Mouse (Mus musculus): ENCODE measurements around the gene Klb. TPM values are rescaled to one million over a fixed set of nuclear protein-coding genes. Genes with fewer than 3 reads are reported as not detected.

Gene Klb
- polyA plus RNA-seq, 1 experiment from 2014 or later, result 0.04 TPM

DNA sequence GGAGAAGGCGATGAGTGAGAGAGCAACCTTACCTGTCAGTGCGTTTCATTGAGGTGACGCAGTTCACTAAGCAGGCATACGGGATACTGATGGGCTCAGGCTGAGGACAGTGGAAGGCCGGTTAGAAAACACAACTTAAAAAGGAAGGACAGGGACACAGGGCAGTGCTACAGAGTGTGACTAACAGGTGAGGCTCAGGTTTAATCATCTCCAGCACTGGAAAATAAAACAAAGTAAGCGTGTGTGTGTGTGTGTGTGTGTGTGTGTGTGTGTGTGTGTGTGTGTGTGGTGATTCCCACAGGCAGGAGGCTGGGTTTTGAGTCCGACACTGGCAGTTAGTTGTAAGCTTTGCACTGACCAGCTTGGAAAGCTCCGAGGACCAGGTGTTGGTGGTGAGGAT is 74.7 kb downstream of the Klb start:
- Histone ChIP-seq H3K4me2 (no peak overlapping the region), H3K36me3 (ENCODE audit: control insufficient read depth, insufficient read depth, low read length) (peaks cover 10% of the 10 kb centered on the region), H3K9ac (ENCODE audit: low read length) (no peak overlapping the region), H3K9me3 (ENCODE audit: control insufficient read depth, low read length) (no peaks in the 10 kb centered on the region), H3K4me1 (ENCODE audit: control insufficient read depth, insufficient read depth, low read length) (no peaks in the 10 kb centered on the region), H3K4me3 (ENCODE audit: low read depth, low read length) (no peak overlapping the region), H3K27me3 (ENCODE audit: control insufficient read depth, insufficient read depth, low read length) (no peaks in the 10 kb centered on the region), H3K27ac (ENCODE audit: low read depth, low read length) (no peak overlapping the region)
- ATAC-seq (ENCODE audit: low FRiP score) (no peak), DNase-seq (ENCODE audit: low spot score, missing footprints) (no peak)
- WGBS, result 91% methylated on average over 8 of the region's 8 CpGs

DNA sequence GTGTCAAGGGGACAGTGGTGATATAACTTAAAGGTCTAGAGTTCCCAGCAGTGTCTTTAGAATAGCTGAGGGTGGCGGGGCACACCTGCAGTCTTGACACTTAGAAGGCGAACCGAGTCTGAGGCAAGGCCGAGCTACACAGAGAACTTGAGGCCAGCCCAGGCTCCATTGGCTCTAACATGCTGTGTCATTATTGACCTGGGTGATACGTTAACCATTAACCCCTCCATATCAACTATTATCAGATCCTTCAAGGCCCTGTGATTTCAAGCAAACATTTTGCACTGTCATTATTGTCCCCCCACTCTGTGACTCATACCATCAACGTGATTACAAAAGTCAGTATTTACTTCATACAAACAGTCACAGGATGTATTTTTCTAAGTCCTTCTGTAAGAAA is 76.1 kb downstream of the Klb start:
- Histone ChIP-seq H3K36me3 (ENCODE audit: control insufficient read depth, insufficient read depth, low read length) (peaks cover 6% of the 10 kb centered on the region), H3K9ac (ENCODE audit: low read length) (no peak overlapping the region), H3K9me3 (ENCODE audit: control insufficient read depth, low read length) (no peaks in the 10 kb centered on the region)

GRCm38 (mm10) chr5:65425251-65425650 is 77.1 kb downstream of the Klb start:
- no peak overlapping the region for H3K4me3 ChIP-seq (ENCODE audit: low read depth, low read length)
- H3K9me3 ChIP-seq (ENCODE audit: control insufficient read depth, low read length), result no peaks in the 10 kb centered on the region
- H3K27me3 ChIP-seq (ENCODE audit: control insufficient read depth, insufficient read depth, low read length), result no peaks in the 10 kb centered on the region
- ATAC-seq (ENCODE audit: low FRiP score) (no peak), DNase-seq (ENCODE audit: low spot score, missing footprints) (no peak)
- no peak overlapping the region for H3K9ac ChIP-seq (ENCODE audit: low read length)
- peaks cover 6% of the 10 kb centered on the region; the same call in 1 of the 2 replicates for H3K36me3 ChIP-seq (ENCODE audit: control insufficient read depth, insufficient read depth, low read length)
- H3K4me2 ChIP-seq, result no peak overlapping the region
- H3K27ac ChIP-seq (ENCODE audit: low read depth, low read length), result no peak overlapping the region
- H3K4me1 ChIP-seq (ENCODE audit: control insufficient read depth, insufficient read depth, low read length), result no peaks in the 10 kb centered on the region
- 94% methylated on average over 5 of the region's 5 CpGs for WGBS

More for the DNA sequence above, 76.1 kb downstream of the Klb start:
- Histone ChIP-seq H3K27me3 (ENCODE audit: control insufficient read depth, insufficient read depth, low read length) (no peaks in the 10 kb centered on the region), H3K4me3 (ENCODE audit: low read depth, low read length) (no peak overlapping the region), H3K27ac (ENCODE audit: low read depth, low read length) (no peak overlapping the region), H3K4me2 (no peak overlapping the region), H3K4me1 (ENCODE audit: control insufficient read depth, insufficient read depth, low read length) (no peaks in the 10 kb centered on the region)
- 94% methylated on average over 6 of the region's 6 CpGs for WGBS
- DNase-seq (ENCODE audit: low spot score, missing footprints) (no peak), ATAC-seq (ENCODE audit: low FRiP score) (no peak)

DNA sequence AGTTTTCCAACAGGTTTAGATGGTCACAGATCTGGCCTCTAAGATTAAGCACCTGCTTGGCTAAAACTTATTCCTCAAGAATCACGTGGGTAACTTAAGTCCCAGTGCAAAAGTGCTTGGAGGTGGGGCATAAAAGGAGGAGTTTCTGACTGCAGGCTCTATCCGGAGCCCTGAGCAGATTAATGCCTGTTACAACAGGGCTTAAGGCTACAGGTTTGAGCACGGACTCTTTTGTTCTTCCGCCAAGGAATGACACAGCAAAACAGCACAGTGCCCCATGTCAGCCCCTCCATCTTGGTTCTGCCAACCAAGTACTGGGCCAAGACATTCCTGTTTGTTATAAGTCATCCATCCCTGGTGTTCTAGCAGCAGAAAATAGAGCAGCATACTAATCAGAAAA is 80.2 kb downstream of the Klb start:
- Histone ChIP-seq H3K9me3 (ENCODE audit: control insufficient read depth, low read length) (no peaks in the 10 kb centered on the region), H3K4me3 (ENCODE audit: low read depth, low read length) (no peak overlapping the region), H3K4me2 (no peak overlapping the region), H3K27ac (ENCODE audit: low read depth, low read length) (no peak overlapping the region), H3K9ac (ENCODE audit: low read length) (no peak overlapping the region), H3K27me3 (ENCODE audit: control insufficient read depth, insufficient read depth, low read length) (no peaks in the 10 kb centered on the region), H3K4me1 (ENCODE audit: control insufficient read depth, insufficient read depth, low read length) (no peaks in the 10 kb centered on the region), H3K36me3 (ENCODE audit: control insufficient read depth, insufficient read depth, low read length) (peaks cover 3% of the 10 kb centered on the region; the same call in 1 of the 2 replicates)
- DNase-seq (ENCODE audit: low spot score, missing footprints) (no peak), ATAC-seq (ENCODE audit: low FRiP score) (no peak)
- 34% methylated on average over 4 of the region's 4 CpGs for WGBS

DNA sequence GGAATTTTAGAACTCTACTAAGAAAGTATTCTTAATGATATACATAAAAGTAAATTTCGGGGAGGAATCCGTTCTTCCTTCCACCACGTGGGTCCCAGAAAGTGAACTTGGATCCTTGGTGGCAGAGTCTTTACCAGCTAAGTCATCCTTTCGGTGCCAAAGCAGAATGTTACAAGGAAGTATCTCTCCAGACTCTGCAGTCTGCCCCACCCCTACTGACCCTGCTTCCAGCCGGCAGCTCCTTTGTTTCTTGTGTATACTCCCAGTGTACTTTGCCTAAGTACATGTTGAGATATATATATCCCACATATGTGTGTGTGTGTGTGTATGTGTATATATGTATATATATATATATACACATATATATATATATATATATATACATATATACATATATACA is 81.3 kb downstream of the Klb start:
- DNase-seq (ENCODE audit: low spot score, missing footprints) (no peak), ATAC-seq (ENCODE audit: low FRiP score) (no peak)
- WGBS, result 92% methylated on average over 5 of the region's 5 CpGs
- Histone ChIP-seq H3K9ac (ENCODE audit: low read length) (no peak overlapping the region), H3K27ac (ENCODE audit: low read depth, low read length) (no peak overlapping the region), H3K27me3 (ENCODE audit: control insufficient read depth, insufficient read depth, low read length) (no peaks in the 10 kb centered on the region), H3K4me3 (ENCODE audit: low read depth, low read length) (no peak overlapping the region), H3K4me2 (no peak overlapping the region), H3K4me1 (ENCODE audit: control insufficient read depth, insufficient read depth, low read length) (peaks cover 3% of the 10 kb centered on the region; the same call in 1 of the 2 replicates), H3K36me3 (ENCODE audit: control insufficient read depth, insufficient read depth, low read length) (peaks cover 3% of the 10 kb centered on the region; the same call in 1 of the 2 replicates), H3K9me3 (ENCODE audit: control insufficient read depth, low read length) (no peaks in the 10 kb centered on the region)

Other genes starting within 250 kb of the Klb start
- 18.7 and 20.6 TPM in 2 replicates for gene Klhl5, start 240.8 kb upstream of the Klb start, polyA plus RNA-seq (2014; fragmentation: Nextera tagmentation; extraction: Ambion mirVana)
- 14.6 and 14.9 TPM in 2 replicates for gene Wdr19, start 148.6 kb upstream of the Klb start, polyA plus RNA-seq (2014; fragmentation: Nextera tagmentation; extraction: Ambion mirVana)
- gene Rfc1, start 12.6 kb upstream of the Klb start, polyA plus RNA-seq (2014; fragmentation: Nextera tagmentation; extraction: Ambion mirVana), result 92.3 and 98.2 TPM in 2 replicates
- gene Rpl9, start 43.1 kb downstream of the Klb start, polyA plus RNA-seq (2014; fragmentation: Nextera tagmentation; extraction: Ambion mirVana), result 896 and 929 TPM in 2 replicates
- 67.4 and 67.8 TPM in 2 replicates for gene Lias, start 43.2 kb downstream of the Klb start, polyA plus RNA-seq (2014; fragmentation: Nextera tagmentation; extraction: Ambion mirVana)
- 55.0 and 63.3 TPM in 2 replicates for gene Ugdh, start 87.6 kb downstream of the Klb start, polyA plus RNA-seq (2014; fragmentation: Nextera tagmentation; extraction: Ambion mirVana)
- gene Gm43552, start 144.5 kb downstream of the Klb start, polyA plus RNA-seq (2014; fragmentation: Nextera tagmentation; extraction: Ambion mirVana), result not detected in 2 replicates
- gene Smim14, start 188.9 kb downstream of the Klb start, polyA plus RNA-seq (2014; fragmentation: Nextera tagmentation; extraction: Ambion mirVana), result 82.9 and 85.1 TPM in 2 replicates
- gene Ube2k, start 188.9 kb downstream of the Klb start, polyA plus RNA-seq (2014; fragmentation: Nextera tagmentation; extraction: Ambion mirVana), result 143 and 148 TPM in 2 replicates